Mouse (Mus musculus): ENCODE results near the gene Ccdc152.

DNA sequence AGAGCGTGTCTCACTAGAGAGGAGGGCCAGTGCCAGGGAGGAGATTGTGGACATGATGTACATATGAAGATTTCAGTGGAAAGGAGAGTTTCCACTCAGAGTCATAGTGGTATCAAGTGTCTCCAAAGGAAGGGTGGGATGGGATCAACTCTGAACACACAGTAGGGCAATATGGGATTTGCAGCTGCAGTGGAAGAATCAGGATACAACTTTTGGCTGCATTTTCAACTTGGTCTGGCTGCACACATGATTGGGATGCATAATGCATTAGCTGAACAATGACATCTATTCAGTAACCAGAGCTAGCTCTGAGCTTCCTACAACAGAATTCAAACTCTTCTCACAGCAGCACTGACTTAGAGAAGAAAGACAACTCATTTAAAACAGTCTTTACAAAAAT lies 65.4 kb downstream of the Ccdc152 start:
- TF ChIP-seq CTCF (IDR thresholded peaks at IDR 0.05) (no peak), POLR2A (IDR thresholded peaks at IDR 0.05; ENCODE audit: insufficient read depth, low read depth, low read length) (no peak)
